Mouse (Mus musculus) mouse trophoblast stem cell (cell line): ENCODE data around the gene Kcnma1.

ENCODE experiments used
- in situ Hi-C, 2 experiments: fragments of 300-500 bp; cut with MseI, MboI; formaldehyde crosslinking; loops; 2 replicates in 1 of 2; 3 replicates in 1 of 2; pipeline ENCODE4 v1.15.1; 2025

Gene Kcnma1

DNA sequence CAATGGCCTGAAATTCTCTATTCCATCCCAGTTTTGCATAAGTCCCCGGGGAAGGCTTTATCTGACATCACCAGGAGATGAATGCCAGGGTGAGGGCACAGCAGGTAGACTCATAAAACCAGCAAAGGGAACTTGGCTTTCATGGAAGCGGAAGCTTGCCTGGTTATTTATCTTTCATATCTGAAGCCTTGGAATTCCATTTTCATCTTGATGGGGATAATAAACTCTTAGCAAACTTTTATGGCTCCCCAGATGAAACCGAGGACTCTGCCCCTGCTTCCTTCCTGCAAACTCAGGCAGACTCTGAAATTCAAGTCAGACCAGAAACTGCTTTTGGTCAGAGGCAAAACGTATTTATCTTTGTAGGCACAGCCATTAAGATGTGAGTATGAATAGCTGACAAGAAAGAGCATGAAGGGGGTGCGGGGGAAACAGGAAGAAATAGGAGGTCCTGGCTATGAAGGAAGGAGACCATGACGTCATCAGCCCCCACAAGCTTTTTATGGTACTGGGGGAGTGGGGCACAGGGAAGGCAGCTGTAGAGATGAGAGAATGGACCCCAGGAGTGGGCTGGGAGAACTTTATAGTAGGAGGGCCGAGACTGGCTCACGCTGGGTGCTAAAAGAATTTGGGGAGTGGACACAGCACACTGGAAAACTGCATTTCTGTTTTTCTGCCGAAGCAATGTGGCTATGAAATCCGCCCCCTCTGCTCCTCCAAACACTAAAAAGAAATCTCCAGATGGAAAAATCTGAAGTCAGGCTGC is 228.2 kb downstream of the Kcnma1 start:
- in situ Hi-C loops: no loop called here

DNA sequence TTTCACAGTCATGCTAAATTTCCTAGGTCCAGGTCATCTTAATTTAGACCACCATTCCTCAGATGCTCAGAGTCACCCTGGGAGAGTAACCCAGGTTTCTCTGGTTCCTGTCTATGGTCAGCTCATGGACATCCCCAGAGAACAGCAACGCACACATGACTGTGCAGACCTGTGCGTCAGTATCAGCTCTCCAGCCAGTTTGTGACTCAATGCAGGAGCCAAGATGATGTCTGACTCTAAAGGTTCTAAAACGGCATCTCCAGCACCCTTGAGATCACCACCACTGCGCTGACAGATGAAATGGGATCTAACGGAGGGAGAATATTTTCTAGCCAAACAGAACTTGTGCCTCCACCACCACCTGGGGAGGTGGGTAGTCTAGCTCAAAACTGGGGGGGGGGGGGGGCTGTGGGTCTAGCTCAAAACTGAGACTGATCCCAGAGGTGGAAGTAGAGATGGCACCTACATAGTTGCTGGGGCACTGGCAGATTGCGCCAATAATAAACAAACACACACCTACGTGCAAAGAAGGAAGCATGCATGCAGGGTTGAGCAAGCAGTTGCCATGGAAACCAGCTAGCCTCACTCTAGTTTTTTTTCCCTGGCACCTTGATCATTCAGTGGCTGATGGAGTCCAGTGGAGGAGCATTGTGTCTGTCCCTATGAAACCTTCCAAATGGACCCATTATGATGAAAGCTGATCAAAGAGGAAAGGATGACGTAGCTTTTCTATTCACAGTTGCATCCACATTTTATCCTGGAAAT is 231.3 kb downstream of the Kcnma1 start:
- in situ Hi-C loops: no loop called here

GRCm38 (mm10) chr14:23774542-23774941 is 239.7 kb downstream of the Kcnma1 start:
- in situ Hi-C loops: no loop called here

DNA sequence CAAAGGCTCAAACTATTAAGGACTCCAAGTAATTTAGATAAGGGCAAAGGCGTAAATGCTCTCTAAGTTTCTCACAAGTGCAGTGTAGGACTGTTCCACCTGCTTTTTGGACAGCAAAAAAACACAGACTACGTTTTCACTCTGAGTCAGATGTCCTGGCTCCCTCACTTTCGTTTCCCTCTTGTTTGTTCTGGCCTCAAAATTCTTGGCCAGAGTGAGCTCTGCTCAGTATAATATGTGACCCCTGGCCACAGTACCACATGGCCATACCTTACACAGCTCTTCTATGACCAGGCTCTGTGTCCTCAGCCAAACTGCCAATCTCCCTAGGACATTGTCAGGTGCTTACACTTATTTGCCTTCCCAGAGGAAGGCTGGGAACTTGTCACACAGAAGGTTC is 241.6 kb downstream of the Kcnma1 start:
- in situ Hi-C loops: no loop called here

GRCm38 (mm10) chr14:23771794-23772193 is 242.5 kb downstream of the Kcnma1 start:
- in situ Hi-C loops: no loop called here

- in situ Hi-C loops: no loop called here
Observed at GRCm38 (mm10) chr14:23762471-23762870, 251.8 kb downstream of the Kcnma1 start.

GRCm38 (mm10) chr14:23759626-23760025 is 254.7 kb downstream of the Kcnma1 start:
- in situ Hi-C loops: no loop called here

DNA sequence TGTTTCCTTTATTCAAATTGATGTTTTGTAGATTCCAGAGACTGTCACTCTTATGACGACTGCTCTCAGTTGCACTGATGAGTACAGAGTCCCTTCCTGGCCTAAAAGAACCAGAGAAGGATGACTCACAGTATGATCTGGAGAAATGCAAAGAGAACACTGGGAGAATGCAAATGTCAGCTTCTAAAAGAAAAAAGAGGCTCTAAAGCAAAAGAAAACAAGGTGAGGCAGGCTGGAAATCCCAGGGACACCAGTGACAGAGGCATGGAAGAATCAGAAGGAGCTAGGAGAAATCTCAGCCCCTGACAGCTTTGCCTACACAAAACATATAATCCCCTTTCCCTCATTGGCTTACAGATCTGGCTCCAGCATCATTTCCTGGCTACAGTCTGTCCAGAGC is 255.9 kb downstream of the Kcnma1 start:
- in situ Hi-C loops: no loop called here

DNA sequence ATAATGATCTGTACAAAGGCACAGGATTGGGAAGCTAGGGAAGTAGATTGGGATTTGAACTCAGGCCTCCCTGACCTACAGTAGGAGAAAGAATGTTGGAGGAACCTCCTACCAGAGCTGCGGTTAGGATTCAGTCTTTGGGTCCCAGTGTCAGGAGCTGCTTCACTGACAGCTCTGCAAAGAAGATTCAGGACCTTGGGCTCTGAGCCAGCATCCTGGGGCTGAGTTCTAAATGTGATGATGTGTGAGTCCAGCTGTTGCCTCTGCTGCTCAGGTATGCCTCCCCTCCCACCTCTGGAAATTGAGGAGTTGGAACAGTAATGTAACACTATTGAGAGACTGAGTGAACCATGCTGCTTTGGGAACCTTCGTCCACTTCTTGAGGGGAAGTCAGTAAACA is 266.3 kb downstream of the Kcnma1 start:
- in situ Hi-C loops: no loop called here

- in situ Hi-C loops: no loop called here
Observed at GRCm38 (mm10) chr14:23746976-23747375, 267.3 kb downstream of the Kcnma1 start.

GRCm38 (mm10) chr14:23741531-23741930 is 272.8 kb downstream of the Kcnma1 start:
- in situ Hi-C loops: no loop called here

- in situ Hi-C loops: no loop called here
Observed at GRCm38 (mm10) chr14:23734200-23734599, 280.1 kb downstream of the Kcnma1 start.

GRCm38 (mm10) chr14:23729377-23729776 is 284.9 kb downstream of the Kcnma1 start:
- in situ Hi-C loops: no loop called here

DNA sequence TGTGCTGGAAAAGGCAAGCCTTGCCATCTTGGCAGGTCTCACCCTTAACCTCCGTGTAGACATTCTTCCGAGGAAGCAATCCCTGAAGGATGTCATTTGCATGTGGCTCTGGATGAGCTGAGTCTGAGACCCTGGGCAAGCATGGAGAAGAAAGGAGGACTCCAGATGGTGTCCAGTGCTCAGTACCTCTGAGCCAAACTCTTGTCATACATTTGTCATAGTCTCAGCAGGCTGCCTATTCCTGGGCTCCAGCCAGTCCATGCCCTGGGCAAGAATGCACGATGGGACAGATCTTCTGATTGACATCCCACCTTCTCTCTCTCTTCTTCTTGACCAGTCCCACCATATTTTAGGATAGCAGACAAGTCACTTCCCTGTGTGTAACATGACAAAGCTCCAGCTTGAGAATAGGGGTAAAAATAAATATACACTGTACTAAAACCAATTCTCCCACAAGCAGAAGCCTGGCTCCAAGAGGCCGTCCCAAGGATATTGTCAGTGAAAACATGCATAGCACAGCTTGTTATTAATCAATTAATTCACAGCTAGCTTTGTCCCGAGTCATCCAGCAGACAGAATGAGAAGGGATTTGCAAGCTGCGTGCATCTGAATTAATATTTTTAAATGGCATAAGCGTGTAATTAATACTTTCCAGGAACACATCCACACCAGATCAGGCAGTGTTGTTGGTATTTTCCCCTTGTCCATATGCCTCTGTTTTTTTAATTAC is 290.4 kb downstream of the Kcnma1 start:
- in situ Hi-C loops: no loop called here

DNA sequence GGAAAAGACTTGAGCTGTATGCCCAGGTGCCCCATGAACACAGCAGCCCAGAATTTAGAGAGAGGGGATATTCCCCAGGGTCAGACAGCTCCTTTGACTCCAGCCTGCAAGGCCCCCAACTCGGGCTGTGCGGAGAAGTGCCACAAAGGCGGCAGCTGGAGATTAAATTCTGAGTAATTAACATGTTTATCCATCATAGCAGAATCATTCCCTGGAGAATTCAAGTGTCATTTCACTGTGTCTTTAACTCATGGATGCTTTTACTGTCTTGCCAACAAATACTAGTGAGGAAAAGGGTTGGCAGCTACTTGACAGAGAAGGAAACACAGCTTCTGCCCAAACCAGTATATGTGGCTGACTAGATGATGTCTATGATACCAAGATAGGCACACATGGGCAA is 295.0 kb downstream of the Kcnma1 start:
- in situ Hi-C loops: no loop called here

- in situ Hi-C loops: no loop called here
Observed at GRCm38 (mm10) chr14:23718667-23719066, 295.6 kb downstream of the Kcnma1 start.

GRCm38 (mm10) chr14:23714396-23715131 is 299.7 kb downstream of the Kcnma1 start:
- in situ Hi-C loops: no loop called here

DNA sequence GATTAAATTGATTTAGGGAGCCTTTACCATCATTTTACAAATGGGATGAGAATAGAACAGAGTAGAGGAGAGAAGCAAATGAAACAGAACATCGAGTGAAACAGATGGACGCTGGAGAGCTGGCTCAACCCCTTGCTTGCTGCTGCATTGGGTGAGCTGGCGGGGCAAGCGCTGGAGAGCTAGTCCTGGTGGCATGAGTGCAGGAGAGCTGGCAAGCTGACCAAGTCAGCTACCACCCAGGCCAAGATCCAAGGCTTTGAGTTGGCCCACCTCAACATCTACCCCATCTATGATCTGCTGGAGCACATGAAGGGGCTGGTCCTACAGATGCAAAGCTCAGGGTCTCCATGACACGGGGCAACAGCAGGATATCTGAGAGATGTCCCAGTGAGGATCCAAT is 301.4 kb downstream of the Kcnma1 start:
- in situ Hi-C loops: no loop called here

DNA sequence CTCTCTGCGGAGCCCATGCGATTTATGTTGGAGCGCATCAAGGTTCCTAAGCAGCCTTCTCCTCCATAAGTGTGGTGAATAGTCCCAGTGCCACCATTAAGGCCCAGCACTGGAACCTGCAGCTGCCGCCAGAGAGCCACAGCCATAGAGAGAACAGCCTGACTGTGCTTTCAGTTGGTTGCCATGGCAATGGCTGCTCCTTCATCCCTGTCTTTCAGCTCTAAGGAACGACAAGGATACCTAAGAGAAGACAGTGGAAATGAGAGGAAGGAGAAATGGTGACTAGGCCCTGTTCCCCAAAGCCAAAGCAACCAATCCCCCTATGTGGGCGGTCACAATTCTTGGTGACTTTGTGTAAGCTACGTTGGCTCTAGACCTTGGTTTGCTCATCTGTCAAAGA is 303.3 kb downstream of the Kcnma1 start:
- in situ Hi-C loops: no loop called here

GRCm38 (mm10) chr14:23706837-23707236 is 307.5 kb downstream of the Kcnma1 start:
- in situ Hi-C loops: no loop called here

GRCm38 (mm10) chr14:23705647-23706046 is 308.6 kb downstream of the Kcnma1 start:
- in situ Hi-C loops: no loop called here

- in situ Hi-C loops: no loop called here
Observed at GRCm38 (mm10) chr14:23704303-23704702, 310.0 kb downstream of the Kcnma1 start.
